Mouse (Mus musculus): ENCODE results near the gene Ermap. TPM values are rescaled to one million over a fixed set of nuclear protein-coding genes. Genes with fewer than 3 reads are reported as not detected.

Ermap gene
- polyA plus RNA-seq, 1 experiment from 2014 or later = 1.3 TPM

DNA sequence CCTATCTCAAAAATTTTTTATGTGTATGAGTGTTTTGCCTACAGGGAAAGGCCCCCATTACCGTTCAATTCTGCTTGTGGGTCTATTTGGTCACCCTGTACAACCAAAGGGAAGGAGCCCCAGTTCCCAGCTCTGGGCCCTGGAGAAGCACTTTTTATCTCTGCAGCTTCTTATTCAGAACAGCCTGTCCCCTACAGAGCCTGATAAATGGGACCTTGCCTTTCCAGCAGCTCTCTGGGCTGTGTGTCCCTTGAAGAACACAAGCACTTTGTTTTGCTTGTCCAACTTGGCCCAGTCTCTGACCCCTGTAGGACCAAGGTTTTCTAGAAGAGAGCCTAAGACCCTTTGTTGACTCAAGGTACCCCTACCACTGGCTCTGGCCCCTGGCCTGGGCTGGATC is 60.7 kb downstream of the Ermap start:
- 89% methylated on average over 1 of the region's 1 CpGs for WGBS
- H3K9ac ChIP-seq = no peak overlapping the region
- no peak for ATAC-seq (replicated peaks)
- H3K9me3 ChIP-seq = no peaks in the 10 kb centered on the region
- no peaks in the 10 kb centered on the region for H3K27me3 ChIP-seq (replicated peaks)
- no peak overlapping the region for H3K4me3 ChIP-seq
- H3K4me2 ChIP-seq = no peak overlapping the region
- no peaks in the 10 kb centered on the region for H3K4me1 ChIP-seq
- H3K27ac ChIP-seq = no peak overlapping the region
- 0 out of 2 replicates have a peak, but pooled peaks cover 5% of the 10 kb centered on the region for H3K36me3 ChIP-seq (replicated peaks)

DNA sequence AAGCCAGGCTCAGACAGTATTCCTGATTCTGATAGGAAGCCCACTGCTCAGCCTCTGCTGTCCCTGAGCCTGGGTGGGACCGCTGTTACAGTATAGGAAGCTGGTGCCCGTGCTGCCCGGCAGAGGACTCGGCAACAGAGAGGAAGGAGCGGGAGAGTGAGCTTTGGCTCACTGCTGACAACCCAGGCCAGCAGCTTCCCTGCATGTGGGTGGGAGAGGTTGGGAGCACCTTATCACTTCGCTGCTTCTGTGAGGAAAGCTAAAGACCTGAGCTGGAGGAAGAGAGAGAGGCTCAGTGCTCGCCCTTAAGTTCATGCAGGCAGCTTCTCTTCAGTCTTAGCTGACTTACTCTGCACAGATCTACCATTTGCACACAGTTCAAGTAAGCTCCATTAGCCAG is 61.3 kb downstream of the Ermap start:
- H3K36me3 ChIP-seq (replicated peaks) = no peaks in the 10 kb centered on the region
- WGBS = 85% methylated on average over 7 of the region's 7 CpGs
- H3K4me3 ChIP-seq = no peak overlapping the region
- no peaks in the 10 kb centered on the region for H3K4me1 ChIP-seq
- H3K27ac ChIP-seq = no peak overlapping the region
- H3K9me3 ChIP-seq = no peaks in the 10 kb centered on the region
- ATAC-seq (replicated peaks) = no peak
- no peak overlapping the region for H3K9ac ChIP-seq
- H3K27me3 ChIP-seq (replicated peaks) = no peaks in the 10 kb centered on the region
- no peak overlapping the region for H3K4me2 ChIP-seq

DNA sequence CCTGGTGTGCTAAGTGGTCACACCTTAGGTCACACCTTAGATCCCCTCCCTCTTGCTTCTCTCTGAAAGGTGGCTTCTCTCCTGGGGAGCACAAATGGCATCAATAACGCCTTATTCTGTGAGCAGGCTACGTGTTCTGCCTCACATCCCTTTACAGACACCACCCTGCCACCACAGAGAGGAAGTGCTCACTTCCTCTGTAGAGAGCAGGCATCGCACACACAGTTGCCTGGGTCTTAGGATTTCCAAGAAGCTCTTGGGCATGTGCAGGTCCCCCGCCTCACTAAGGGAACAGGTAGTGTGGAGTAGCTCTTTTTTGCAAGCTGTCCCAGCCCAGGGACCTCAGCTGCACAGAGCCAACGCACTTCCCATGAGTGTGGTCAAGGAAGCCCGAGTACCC is 62.6 kb downstream of the Ermap start:
- Histone ChIP-seq H3K4me1 (no peaks in the 10 kb centered on the region), H3K4me2 (no peak overlapping the region), H3K9ac (no peak overlapping the region), H3K9me3 (no peaks in the 10 kb centered on the region), H3K27me3 (replicated peaks) (no peaks in the 10 kb centered on the region), H3K36me3 (replicated peaks) (no peaks in the 10 kb centered on the region), H3K4me3 (no peak overlapping the region), H3K27ac (no peak overlapping the region)
- ATAC-seq (replicated peaks) = no peak
- 81% methylated on average over 6 of the region's 6 CpGs for WGBS

DNA sequence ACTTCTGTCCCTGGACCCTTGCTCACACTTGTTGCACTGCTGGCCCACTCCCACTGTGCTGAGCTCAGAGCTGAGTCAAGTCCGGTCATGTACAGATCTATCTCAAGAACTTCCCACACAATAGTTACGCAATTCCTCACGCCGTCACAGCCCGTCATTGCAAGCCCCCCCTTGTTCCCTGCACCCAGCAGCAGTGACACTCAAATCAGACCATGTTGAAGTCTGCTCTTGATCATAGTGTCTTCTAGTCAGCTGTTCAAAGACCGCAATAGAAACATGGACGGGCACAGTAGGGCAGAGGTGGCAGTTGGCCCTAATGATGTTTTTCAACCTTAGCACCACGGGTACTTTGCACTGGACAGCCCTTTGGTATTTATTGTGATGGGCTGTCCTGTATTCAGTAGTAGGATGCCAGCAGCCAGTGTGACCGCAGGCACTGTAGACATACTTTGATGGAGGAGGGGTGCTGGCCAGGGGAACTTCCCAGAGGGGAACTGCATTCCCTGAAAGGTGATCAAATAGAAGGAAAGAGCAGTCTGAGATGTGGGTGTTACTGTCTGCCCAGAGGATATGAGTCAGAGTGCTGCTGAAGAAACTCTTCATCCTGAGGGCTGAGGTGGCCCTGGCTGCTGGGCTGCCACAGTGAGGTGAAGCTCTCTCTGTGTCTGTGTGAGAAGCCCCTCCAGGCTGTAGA is 64.1 kb downstream of the Ermap start:
- H3K9me3 ChIP-seq = no peaks in the 10 kb centered on the region
- 81% methylated on average over 9 of the region's 9 CpGs for WGBS

More for the DNA sequence above, 64.1 kb downstream of the Ermap start:
- Histone ChIP-seq H3K4me3 (no peak overlapping the region), H3K27me3 (replicated peaks) (no peaks in the 10 kb centered on the region), H3K4me1 (no peaks in the 10 kb centered on the region), H3K4me2 (no peak overlapping the region), H3K27ac (no peak overlapping the region), H3K36me3 (replicated peaks) (no peaks in the 10 kb centered on the region), H3K9ac (no peak overlapping the region)
- ATAC-seq (replicated peaks) = no peak

MicroRNA genes within 50 kb of the gene (microRNA counts, 519-probe panel; counts per million panel counts)
- 1,798 counts per million, percentile 11 among the panel's probes with 10 or more counts for microRNA mmu-miR-1957

Small RNA genes lying within 50 kb of the gene (microRNA-seq; reads per million reads assigned to microRNA genes)
- not detected for gene Mir1957a

Other genes with a start within 250 kb of the Ermap start
- not detected in 2 replicates for gene Lao1, start 228.4 kb downstream of the Ermap start, polyA plus RNA-seq (2015; fragmentation: Nextera tagmentation; extraction: Ambion mirVana)
- gene Slc2a1, start 81.3 kb downstream of the Ermap start, polyA plus RNA-seq (2015; fragmentation: Nextera tagmentation; extraction: Ambion mirVana) = 96.1 and 97.6 TPM in 2 replicates
- gene Zfp691, start 15.8 kb downstream of the Ermap start, polyA plus RNA-seq (2015; fragmentation: Nextera tagmentation; extraction: Ambion mirVana) = 7.1 and 7.7 TPM in 2 replicates
- 237 and 238 TPM in 2 replicates for gene Svbp, start 5.3 kb upstream of the Ermap start, polyA plus RNA-seq (2015; fragmentation: Nextera tagmentation; extraction: Ambion mirVana)
- gene Tmem269, start 28.2 kb upstream of the Ermap start, polyA plus RNA-seq (2015; fragmentation: Nextera tagmentation; extraction: Ambion mirVana) = 0.26 and 0.27 TPM in 2 replicates
- gene AU022252, start 42.7 kb upstream of the Ermap start, polyA plus RNA-seq (2015; fragmentation: Nextera tagmentation; extraction: Ambion mirVana) = 26.8 and 31.0 TPM in 2 replicates
- 10.2 and 11.1 TPM in 2 replicates for gene P3h1, start 42.9 kb upstream of the Ermap start, polyA plus RNA-seq (2015; fragmentation: Nextera tagmentation; extraction: Ambion mirVana)
- 0.63 and 0.89 TPM in 2 replicates for gene Cldn19, start 65.4 kb upstream of the Ermap start, polyA plus RNA-seq (2015; fragmentation: Nextera tagmentation; extraction: Ambion mirVana)
- 822 and 848 TPM in 2 replicates for gene Ybx1, start 104.6 kb upstream of the Ermap start, polyA plus RNA-seq (2015; fragmentation: Nextera tagmentation; extraction: Ambion mirVana)
- 45.9 and 47.3 TPM in 2 replicates for gene Ppih, start 130.5 kb upstream of the Ermap start, polyA plus RNA-seq (2015; fragmentation: Nextera tagmentation; extraction: Ambion mirVana)
- gene Ccdc30, start 225.5 kb upstream of the Ermap start, polyA plus RNA-seq (2015; fragmentation: Nextera tagmentation; extraction: Ambion mirVana) = 23.2 and 23.8 TPM in 2 replicates
- 20.8 and 22.2 TPM in 2 replicates for gene Ppcs, start 232.4 kb upstream of the Ermap start, polyA plus RNA-seq (2015; fragmentation: Nextera tagmentation; extraction: Ambion mirVana)
- gene Zmynd12, start 232.8 kb upstream of the Ermap start, polyA plus RNA-seq (2015; fragmentation: Nextera tagmentation; extraction: Ambion mirVana) = 0.18 and 0.63 TPM in 2 replicates

Measured in midbrain, embryonic 15.5 days (tissue).